ENCODE assay signal across 8 mouse cellular contexts in genomic region chr10:94688420-94689175, GRCm38 (mm10). TPM values are rescaled to one million over a fixed set of nuclear protein-coding genes. Genes with fewer than 3 reads are reported as not detected.
DNase-seq lines count a peak whose midpoint lies in the region; ATAC-seq and TF ChIP-seq lines count a peak whose summit lies in the region.

TSS of gene Cep83 (plus strand) at chr10:94688654.

- peak within 1 kb of the TSS; percentile 97 for H3K9ac ChIP-seq in hindbrain, embryonic 11.5 days (ENCODE audit: low read depth, low read length)
- peak within 1 kb of the TSS; percentile 91 for H3K9ac ChIP-seq in lung, postnatal 0 days (replicated peaks; ENCODE audit: low read depth)

- H3K4me2 ChIP-seq in hindbrain, embryonic 11.5 days (replicated peaks; ENCODE audit: low read depth, low read length) = peak within 1 kb of the TSS; percentile 92
- peak within 1 kb of the TSS; percentile 90 for H3K4me2 ChIP-seq in lung, postnatal 0 days (replicated peaks; ENCODE audit: low read depth, low read length)

- peak within 1 kb of the TSS; percentile 90 for H3K27ac ChIP-seq in hindbrain, embryonic 11.5 days (ENCODE audit: low read depth, low read length)
- peak within 1 kb of the TSS; percentile 93 for H3K27ac ChIP-seq in lung, postnatal 0 days (ENCODE audit: low read length)

- peak; percentile 97 for ATAC-seq in hindbrain, embryonic 11.5 days (ENCODE audit: low FRiP score)
- peak; percentile 99 for ATAC-seq in lung, postnatal 0 days

- peak; percentile 97 for DNase-seq in NIH3T3 (ENCODE audit: low read depth)
- DNase-seq in cerebellum, adult 9-11 months = peak; percentile 94
- DNase-seq in frontal cortex, adult 2 months (ENCODE audit: extremely low spot score in 1 of 2, low spot score in 1 of 2) = peak; percentile 74 to 91
- peak; percentile 96 for DNase-seq in hindbrain, embryonic 11.5 days (ENCODE audit: low spot score)
- DNase-seq in layer of hippocampus, postnatal 10 days (ENCODE audit: low spot score in 2 of 2) = peak; percentile 92 to 94
- peak; percentile 96 for DNase-seq in lung, postnatal 0 days (ENCODE audit: low spot score)
- peak; percentile 85 for DNase-seq in ovary, postnatal 10 days (ENCODE audit: low spot score)
- peak; percentile 87 for DNase-seq in thymus, postnatal 0 days (ENCODE audit: low spot score)

- TF ChIP-seq CTCF in lung, postnatal 0 days (IDR thresholded peaks at IDR 0.05) = no peak

- no peak for TF ChIP-seq EP300 in lung, postnatal 0 days (IDR thresholded peaks at IDR 0.05)

- WGBS in hindbrain, embryonic 11.5 days = 0% methylated on average over 71 of the region's 86 CpGs
- WGBS in lung, postnatal 0 days = under 1% methylated on average over 67 of the region's 86 CpGs

- H3K36me3 ChIP-seq in hindbrain, embryonic 11.5 days (ENCODE audit: control insufficient read depth, insufficient read depth, low read length) = no peaks in the 10 kb centered on the region
- H3K36me3 ChIP-seq in lung, postnatal 0 days (ENCODE audit: insufficient read depth, low read length) = no peaks in the 10 kb centered on the region

- H3K4me1 ChIP-seq in hindbrain, embryonic 11.5 days (replicated peaks; ENCODE audit: control insufficient read depth, insufficient read depth, low read length) = no peaks in the 10 kb centered on the region
- no peaks in the 10 kb centered on the region for H3K4me1 ChIP-seq in lung, postnatal 0 days (ENCODE audit: insufficient read depth, low read depth, low read length)

- no peaks in the 10 kb centered on the region for H3K27me3 ChIP-seq in hindbrain, embryonic 11.5 days (ENCODE audit: control insufficient read depth, insufficient read depth, low read length)
- H3K27me3 ChIP-seq in lung, postnatal 0 days (replicated peaks; ENCODE audit: insufficient read depth, low read length) = no peaks in the 10 kb centered on the region

- no peaks in the 10 kb centered on the region for H3K9me3 ChIP-seq in hindbrain, embryonic 11.5 days (ENCODE audit: control insufficient read depth, low read length)
- no peaks in the 10 kb centered on the region for H3K9me3 ChIP-seq in lung, postnatal 0 days (ENCODE audit: low read length)

- peak within 1 kb of the TSS; percentile 92 for H3K4me3 ChIP-seq in hindbrain, embryonic 11.5 days (ENCODE audit: low read depth, low read length)
- peak within 1 kb of the TSS; percentile 86 for H3K4me3 ChIP-seq in lung, postnatal 0 days (ENCODE audit: low read depth, low read length)

RNA-seq across cellular contexts. Expression of gene Cep83, which starts in this region (rescaled TPM):
- polyA plus RNA-seq in frontal cortex, adult 2 months (2012; rRNA removed) = 32.4 and 33.4 TPM in 2 replicates
- 23.1 and 26.8 TPM in 2 replicates for polyA plus RNA-seq in hindbrain, embryonic 11.5 days (2014; fragmentation: Nextera tagmentation; extraction: Ambion mirVana)
- total RNA-seq in layer of hippocampus, postnatal 10 days (2021) = 10 to 100 TPM; 33.8 to 36.8 TPM
- 20.6 and 22.5 TPM in 2 replicates for polyA plus RNA-seq in lung, postnatal 0 days (2015; fragmentation: Nextera tagmentation; extraction: Ambion mirVana)
- polyA plus RNA-seq in thymus, postnatal 0 days (2015; fragmentation: Nextera tagmentation; extraction: Ambion mirVana) = 21.1 and 23.5 TPM in 2 replicates

Comparison
In these comparisons a context has a peak if more than half of its experiments do, and no peak if none do; other contexts are left out.
1. Peak in every context shown above with its lines: DNase-seq, ATAC-seq, H3K4me3 ChIP-seq and H3K27ac ChIP-seq.